Mouse (Mus musculus) left cerebral cortex, adult 18-20 months (tissue): ENCODE results near the gene Grhpr. TPM values are rescaled to one million over a fixed set of nuclear protein-coding genes. Genes with fewer than 3 reads are reported as not detected.
"Not testable (repeated sequence)": the region's sequence is repeated elsewhere in the genome, so short reads cannot be mapped to it uniquely, and the experiment has no call there.

Source experiments
- DNase-seq, 2 experiments: peaks; one replicate each; pipeline ENCODE4 v3.0.0; 2021 to 2022; ENCODE audit warnings: low spot score in 2 of 2, mixed read lengths in 1 of 2
- total RNA-seq, 2 experiments: library from RNA; stranded (reverse); gene quantifications; 2 replicates each; pipeline ENCODE4 v1.2.3; 2021

Gene Grhpr
- total RNA-seq, 2 experiments from 2014 or later, result 31.6 to 32.0 TPM

DNA sequence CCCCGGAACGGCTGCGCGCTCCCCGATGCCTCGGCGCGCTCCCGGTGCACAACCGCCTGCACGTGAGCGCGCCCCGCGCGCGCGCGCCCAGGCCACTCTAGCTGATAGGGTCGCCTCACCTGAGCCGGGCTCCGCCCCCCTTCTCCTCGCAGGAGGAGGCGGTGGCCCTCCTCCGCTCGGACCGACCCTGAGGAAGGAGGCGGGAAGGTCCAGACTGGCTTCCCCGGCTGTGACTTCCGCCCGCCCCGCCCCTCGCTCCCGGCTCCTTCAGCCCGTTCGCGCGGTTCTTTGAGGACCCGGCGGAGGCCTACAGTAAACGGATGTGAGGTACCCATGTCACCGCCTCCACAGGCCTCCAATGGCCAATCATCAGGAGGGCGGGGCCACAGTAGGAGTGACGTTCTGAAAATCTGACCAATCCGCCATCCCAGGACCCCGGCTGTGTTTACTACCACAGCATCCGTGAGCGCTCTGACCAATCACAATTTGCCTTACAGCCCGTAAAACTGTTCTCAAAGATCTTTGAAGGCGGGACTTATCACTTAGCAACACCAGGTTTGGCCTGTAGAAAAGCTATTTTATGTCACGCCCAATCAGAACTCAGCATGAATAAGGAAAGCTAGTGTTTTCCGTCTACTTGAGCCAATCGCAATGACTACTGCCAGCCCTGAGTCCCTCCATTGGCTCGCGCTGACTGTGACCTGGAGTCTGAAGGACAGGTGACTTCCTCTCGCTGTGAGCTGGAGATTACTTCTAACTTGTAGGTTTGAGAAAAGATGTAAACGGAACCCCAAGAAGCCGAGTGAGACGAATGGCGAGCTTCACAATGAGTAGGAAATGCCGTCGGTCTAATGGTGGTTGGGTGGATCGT, 31.1 kb downstream of the Grhpr start, which contains the start of gene Zbtb5:
Zbtb5 (minus strand) TSS at position 308 of the 871 bp plus-strand sequence.
- peak; percentile 99 to 100 for DNase-seq

DNA sequence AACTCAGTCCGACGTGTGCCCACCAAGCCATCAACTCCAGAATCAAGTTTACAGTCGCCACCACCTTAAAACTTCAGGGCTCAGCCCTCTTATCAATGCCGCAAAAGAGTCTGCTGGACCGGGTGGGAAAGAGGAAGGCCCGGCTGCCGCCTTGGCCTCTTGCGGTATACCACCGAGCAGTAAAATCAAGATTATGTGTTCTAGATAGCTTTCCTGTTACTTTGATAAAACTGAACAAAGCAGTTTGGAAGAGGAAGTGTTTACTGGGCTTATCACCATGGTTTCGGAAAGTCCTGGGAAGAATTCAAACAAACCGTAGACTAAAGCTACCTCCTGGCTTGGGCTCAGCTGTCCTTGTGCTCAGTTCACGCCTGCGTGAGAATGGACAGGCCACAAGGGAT, 31.8 kb downstream of the Grhpr start:
- DNase-seq, result no peak

DNA sequence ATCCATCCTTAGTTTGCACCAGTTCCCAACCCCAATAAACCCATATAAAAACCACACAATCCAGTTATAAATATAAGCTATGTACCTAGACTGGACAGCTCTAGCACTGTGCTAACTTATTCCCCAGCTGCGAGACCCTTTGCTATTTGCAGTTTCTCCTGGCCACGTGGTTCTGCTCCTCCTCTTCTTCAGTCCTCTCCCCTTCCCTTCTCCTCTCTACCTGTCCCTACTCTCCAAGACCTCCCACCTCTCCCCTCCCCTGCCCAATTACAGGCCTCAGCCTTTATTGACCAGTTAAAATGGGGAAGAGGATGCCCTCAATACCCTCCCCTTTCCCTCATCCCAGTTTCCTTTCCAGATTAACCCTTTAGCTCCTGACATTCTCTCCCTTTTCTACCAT, 32.3 kb downstream of the Grhpr start:
- no peak for DNase-seq

DNA sequence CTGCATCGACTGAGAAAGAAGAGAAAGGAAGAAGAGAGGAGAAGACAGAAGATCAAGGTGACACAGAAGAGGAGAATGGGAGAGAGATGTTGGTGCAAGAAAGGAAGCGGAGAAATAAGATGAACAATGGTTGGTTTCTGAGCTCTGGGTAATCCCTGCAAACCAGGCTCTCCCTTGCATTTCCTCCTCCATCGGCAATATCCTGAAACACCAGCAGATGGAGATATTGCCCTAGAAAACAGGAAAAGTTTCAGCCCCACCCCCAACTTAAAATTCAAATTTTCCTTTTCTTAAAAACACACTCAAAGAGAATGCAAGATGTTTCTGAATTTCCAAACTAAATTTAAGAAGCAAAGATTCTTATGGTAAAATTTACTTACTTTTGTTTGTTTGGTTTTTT, 34.4 kb downstream of the Grhpr start:
- peak; percentile 60 to 72 for DNase-seq

DNA sequence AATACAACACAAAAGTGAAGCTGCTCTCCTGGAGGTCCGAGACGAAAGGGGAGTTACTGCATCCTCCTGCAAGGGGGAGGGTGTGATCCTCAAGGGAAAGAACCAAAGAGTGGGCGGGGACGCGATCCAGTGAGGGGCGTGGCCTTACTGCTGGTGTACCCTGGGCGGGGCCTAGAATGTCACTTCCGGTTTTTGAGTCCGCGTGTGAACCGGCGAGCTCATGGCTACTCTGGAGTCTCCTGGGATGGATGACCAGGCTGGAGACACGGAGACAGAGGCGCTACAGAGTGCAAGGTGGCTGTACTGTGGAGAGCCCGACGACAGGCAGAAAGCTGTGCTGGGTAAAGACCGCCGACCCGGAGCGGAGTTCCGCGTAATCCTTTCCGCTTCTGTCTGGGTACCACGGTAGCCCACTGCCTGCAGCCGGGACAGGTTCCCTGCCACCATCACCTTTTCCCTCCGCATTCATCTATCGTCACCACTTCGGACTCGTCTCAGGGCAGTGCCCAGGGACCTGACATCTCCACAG, 37.3 kb downstream of the Grhpr start, which contains the start of gene Polr1e:
Polr1e (plus strand) TSS at position 132 of the 529 bp plus-strand sequence.
- peak; percentile 83 to 85 for DNase-seq

DNA sequence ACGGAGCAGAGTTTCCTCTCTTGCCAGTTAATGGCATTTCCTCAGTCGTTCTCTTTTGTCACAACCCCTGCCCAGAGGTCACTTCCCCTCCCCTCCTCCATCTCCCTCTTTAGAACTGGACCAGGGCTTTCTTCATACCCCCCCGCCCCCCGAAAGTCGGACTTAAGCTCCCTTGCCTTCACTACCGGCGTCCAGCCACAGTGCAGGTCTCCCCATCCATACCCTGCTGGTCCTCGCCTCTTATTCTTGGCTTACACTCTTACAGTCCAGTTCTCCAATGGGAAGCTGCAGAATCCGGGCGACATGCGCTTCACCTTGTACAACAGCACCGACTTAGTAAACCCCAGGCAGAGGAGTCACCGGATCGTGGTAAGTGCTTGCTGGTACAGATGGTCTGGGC, 37.8 kb downstream of the Grhpr start:
- DNase-seq, result peak in 1 of 2 experiments; percentile 13

DNA sequence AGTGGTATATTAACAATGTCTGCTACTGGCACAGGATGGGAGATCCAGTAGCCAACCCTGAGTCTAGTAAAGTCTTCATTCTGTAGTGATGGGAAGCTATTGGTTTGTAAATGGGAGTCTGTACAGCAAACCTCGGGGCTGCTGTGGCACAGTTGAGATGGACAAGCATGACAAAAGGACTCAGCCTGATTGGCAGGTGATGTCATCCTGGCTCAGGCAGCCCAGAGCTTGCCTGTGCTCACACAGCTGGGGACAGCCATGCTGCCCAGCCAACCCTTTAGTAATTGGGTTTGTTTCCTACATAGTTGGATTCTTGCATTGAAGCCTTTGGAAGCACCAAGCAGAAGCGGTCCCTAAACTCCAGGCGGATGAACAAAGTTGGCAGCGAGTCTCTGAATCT, 45.3 kb downstream of the Grhpr start:
- no peak for DNase-seq

DNA sequence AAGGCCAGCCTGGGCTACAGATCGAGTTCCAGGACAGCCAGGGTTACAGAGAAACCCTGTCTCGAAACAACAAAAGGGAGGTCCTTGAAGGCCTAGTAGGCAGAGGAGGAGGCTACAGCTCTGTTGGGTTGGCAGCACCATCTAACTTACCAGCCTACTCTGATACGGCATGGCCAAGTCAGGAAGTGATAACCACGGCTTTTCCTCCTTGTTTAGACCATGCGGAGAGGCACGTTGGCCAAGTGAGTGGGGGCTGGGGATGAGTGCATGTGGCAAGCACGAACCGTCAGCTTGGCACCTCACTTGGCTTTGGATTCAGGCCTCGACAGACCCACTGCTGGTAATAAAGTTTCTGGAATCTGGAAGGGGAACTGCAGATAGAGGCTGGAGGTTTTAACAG, 51.4 kb downstream of the Grhpr start:
- no peak for DNase-seq

DNA sequence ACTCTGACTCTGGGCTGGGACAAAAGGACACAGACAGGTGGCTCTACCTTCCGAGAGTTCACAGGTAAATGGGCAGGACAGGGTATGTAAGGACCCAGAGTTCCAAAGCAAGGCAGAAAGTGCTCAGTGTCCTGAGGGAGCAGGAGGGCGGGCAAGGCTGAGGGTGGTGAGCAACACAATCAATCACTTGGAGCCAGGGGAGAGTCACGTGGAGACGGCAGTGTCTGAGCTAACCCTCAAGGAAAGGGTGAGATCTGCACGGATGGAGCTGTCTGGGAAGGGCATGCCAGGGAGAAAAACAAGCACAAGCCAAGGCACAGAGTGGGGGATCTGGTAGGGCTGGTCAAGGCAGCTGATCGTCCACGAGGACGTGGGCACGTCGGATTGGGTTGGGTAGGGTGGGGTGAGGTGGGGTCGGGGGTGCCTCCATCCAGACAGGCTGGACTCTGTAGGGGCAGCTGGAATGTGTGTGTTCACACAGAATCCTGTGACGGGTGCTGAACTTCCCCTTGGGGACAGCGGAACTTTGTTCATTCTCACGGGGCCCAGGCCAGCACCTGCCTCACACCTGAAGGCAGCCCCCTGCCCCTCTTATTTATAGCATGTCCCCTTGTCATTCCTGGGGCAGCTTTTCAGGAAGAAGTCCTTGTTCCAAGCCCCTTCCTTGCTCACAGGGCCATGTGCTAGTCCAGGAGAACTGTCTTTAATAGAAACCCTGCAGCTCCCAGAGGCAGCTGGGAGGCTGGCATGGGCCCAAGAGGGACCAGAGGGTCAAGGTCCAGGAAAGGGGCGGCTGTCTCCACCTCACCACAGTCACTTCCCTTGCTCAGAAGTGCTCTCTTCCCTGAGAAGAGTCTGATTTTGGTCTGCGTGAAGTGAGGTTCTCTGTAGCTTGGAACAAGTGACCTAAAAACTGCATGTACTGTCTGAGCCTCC, 53.8 kb downstream of the Grhpr start:
- no peak for DNase-seq

DNA sequence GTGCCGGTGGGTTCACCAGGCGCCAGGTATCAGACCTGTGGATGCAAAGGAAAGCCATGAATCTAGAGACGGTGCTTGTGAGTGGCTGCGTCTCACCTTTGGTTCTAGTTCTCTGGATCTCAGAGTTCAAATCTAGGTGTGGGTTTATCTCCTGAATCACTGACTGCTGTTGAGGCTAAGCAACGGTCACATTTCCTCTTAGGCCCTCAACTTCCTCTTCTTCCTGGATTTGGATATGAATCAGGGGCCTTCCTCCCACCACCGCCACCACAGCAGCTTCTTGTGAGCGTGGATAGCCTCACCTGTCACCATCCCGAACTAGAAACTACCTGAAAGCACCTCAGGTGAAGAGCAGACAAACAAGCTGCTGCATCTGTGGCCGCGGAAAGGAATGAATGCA, 54.9 kb downstream of the Grhpr start:
- no peak for DNase-seq

DNA sequence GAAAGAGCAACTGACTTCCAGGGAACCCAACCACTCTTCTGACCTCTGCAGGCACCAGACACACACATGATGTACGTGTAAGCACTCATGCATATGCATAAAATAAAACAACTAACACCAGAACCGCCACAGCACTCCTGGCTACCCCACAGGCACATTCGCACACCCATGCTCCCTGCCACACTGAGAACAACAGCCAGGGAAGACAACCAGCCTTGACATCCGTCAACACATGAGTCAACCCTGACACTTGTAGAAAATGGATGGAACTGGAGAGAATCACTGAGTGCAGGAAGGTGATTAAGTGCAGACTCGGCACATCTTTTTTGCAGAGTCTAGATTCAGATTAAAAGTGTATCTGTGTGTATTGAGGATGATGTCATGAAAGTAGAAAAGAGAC, 55.4 kb downstream of the Grhpr start:
- DNase-seq, result no peak

DNA sequence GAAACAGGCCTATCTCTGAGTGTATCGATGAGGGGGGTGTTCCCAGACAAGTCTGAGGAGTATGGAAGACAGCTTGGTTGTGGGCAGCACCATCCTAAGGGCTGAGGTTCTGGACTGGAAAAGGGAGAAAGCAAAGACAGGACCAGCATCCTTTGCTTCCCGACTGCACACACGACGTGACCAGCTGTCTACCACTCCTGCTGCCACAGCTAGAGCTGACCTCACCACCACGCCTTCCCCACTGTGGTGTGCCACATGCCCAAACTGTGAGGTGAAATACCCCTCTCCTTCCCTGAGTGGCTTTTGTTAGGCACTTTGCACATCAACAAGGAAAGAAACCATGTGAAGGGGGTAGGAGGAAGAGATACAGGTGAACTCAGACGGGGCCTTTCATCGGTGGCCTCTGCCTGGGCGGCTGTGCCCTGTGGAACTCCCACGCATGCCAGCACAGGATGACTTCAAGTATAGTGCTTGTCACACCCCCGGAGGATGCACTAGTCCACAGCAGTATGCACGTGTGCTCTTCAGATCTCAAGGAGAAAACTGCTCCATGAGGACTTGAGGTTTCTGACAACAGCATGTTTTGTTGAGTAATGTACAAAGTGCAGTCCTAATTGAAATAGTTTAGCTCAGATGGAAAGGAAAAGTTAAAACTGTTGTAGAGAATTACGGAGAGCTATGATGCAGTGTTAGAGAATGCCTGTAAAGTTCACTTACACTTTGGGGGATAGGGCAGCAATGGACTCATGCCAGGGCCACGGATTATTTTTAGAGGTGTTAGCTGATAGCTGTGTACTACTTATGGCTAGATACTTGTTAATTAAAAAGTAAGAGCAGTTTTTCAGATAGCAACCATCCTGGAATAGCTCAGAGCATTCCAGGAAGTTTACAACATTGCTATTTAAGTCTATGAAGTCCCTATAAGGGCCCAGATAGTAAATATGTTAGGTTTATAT, 56.5 kb downstream of the Grhpr start:
- DNase-seq, result no peak

DNA sequence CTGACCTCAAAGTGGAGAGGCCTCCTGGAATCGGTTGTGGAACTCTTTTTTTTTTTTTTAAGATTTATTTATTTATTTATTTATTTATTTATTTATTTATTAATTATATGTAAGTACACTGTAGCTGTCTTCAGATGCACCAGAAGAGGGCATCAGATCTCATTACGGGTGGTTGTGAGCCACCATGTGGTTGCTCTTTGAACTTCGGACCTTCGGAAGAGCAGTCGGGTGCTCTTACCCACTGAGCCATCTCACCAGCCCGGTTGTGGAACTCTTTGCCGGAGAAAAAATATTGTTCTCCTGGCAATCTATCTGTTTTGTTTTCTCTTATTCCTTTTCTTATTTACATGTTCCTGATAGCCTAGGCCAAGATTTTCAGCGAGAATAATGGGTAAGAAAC, 57.7 kb downstream of the Grhpr start:
- not testable (repeated sequence) for DNase-seq

DNA sequence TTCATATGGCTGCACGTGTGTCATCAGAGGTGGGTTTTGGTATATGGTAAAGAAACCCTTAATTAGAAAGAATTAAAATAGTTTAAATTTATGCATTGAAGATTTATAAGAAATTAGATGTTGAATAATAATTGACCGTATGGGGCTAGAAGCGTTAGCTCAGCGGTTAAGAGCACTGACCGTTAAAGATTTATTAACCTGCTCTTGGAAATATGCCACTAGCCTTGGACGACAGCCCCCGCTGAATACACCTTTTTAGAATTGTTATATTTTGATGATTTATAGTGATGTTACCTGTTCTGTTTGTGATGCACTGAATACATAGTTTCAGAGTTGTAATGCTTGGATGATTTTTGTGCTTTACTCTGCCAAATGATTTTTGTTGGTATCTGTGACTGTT, 58.4 kb downstream of the Grhpr start:
- DNase-seq, result not testable (repeated sequence)

Other genes with a start within 250 kb of the Grhpr start
- 10 to 100 TPM; 48.6 to 54.1 TPM for gene Zcchc7, start 225.5 kb upstream of the Grhpr start, total RNA-seq
- gene Zbtb5, start 31.0 kb downstream of the Grhpr start, total RNA-seq, result 1 to 10 TPM; 8.4 to 8.7 TPM
- gene Polr1e, start 37.2 kb downstream of the Grhpr start, total RNA-seq, result 1 to 10 TPM; 8.8 to 9.3 TPM
- gene Fbxo10, start 103.2 kb downstream of the Grhpr start, total RNA-seq, result 10 to 100 TPM; 31.4 to 32.4 TPM
- gene Tomm5, start 126.7 kb downstream of the Grhpr start, total RNA-seq, result 10 to 100 TPM; 68.7 to 79.6 TPM
- 10 to 100 TPM in 1 of 2 experiments, 1 to 10 TPM in 1; 9.2 to 11.9 TPM for gene Frmpd1, start 203.5 kb downstream of the Grhpr start, total RNA-seq